Mouse (Mus musculus) megakaryocyte, embryonic 14.5 days (primary cell): Measurements from ENCODE around the gene Vmn1r34.
"Not testable (repeated sequence)": the region's sequence is repeated elsewhere in the genome, so short reads cannot be mapped to it uniquely, and the experiment has no call there.

Source experiments
- FLI1 ChIP-seq: IDR thresholded peaks from 2 replicates; pipeline ENCODE4 v1.6.1; 2012; ENCODE audit warnings: low read length, inconsistent platforms, mixed read lengths
- GATA1 ChIP-seq: IDR thresholded peaks from 3 replicates; pipeline ENCODE4 v1.6.1; 2012; ENCODE audit warnings: mixed read lengths, low read length, inconsistent platforms, borderline replicate concordance

GRCm38 (mm10) chr6:66618182-66618581 lies 25.5 kb downstream of the Vmn1r34 start, which contains the start of gene Vmn1r33:
- not testable (repeated sequence) for TF ChIP-seq GATA1, FLI1
